Mouse (Mus musculus) ovary, postnatal 10 days (tissue): ENCODE data around the gene Lrrc28.
"Not testable (repeated sequence)": the region's sequence is repeated elsewhere in the genome, so short reads cannot be mapped to it uniquely, and the experiment has no call there.

ENCODE experiments used
- DNase-seq: peaks from one replicate; pipeline ENCODE4 v3.0.0; 2022; ENCODE audit warnings: low spot score

The Lrrc28 gene

DNA sequence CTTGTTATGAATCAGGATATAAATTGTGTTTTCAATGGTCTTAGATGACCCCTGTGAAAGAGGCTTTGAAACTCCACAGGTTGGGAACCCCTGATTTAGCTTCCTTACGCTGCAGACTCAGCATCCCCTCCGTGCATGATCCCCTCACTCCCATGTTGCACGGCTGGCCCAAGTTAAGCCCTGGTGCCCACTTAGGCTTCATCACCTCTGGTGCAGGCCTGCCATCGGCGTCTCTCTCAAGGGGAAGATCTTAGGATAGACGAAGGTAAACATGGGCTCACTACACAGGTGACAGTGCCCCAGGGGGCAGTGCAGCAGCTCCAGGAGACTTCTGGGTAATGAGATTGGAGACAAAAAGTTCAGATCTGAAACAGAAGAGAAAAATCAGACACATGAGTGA, 115.7 kb downstream of the Lrrc28 start:
- DNase-seq, result no peak

DNA sequence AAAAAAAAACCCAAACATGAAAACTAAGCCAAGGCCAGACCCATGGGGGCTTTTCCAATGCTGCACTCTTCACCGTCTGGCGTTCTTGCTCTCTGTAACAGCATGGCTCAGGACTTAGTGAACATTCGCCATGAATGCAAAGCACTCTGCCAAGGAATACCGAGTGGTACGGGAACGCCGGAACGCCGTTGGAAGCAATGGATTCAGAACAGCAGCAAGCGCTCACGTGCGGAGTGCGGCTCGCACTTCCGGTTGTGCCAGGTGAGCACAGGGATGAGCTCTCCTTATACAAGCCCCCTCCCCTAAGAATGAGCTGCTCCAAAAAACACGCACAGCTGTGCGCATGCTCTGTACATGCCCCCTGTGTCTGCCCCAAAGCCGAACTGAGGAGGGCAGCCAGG, 116.2 kb downstream of the Lrrc28 start:
- no peak for DNase-seq

DNA sequence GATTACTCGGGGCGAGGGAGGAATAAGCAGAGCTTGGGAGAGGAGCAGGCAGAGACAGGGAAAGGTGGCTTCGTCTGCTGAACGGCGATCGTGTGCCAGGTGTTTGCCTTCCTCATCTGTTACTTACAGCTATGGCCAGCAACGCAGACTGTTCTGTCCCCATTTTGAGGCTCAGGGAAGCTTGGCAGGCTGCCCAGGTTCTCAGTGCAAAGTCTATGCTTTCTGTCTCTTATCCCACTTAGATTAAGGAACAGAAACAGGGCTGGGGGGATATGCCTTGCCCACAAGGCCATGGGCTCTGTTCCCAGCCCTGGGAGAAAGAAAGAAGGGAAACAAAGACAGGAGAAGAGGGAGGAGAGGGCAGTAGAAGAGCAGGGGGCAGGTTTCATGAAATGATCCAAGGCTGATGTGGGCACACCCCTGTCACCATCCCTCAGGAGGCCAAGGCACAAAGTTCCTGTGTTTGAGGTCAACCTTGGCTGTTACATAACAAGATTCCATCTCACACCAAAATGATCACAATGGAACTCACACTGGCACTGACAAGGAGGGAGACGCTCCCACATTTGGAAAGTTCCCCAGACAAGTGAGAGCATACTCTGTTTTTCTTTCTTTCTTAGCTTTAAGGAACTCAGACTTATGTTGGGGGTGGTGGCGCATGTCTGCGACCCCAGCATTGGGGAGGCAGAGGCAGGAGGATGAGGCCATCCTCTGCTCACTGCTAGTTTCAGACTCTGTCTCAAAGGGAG, 116.8 kb downstream of the Lrrc28 start:
- DNase-seq, result peak; percentile 31

DNA sequence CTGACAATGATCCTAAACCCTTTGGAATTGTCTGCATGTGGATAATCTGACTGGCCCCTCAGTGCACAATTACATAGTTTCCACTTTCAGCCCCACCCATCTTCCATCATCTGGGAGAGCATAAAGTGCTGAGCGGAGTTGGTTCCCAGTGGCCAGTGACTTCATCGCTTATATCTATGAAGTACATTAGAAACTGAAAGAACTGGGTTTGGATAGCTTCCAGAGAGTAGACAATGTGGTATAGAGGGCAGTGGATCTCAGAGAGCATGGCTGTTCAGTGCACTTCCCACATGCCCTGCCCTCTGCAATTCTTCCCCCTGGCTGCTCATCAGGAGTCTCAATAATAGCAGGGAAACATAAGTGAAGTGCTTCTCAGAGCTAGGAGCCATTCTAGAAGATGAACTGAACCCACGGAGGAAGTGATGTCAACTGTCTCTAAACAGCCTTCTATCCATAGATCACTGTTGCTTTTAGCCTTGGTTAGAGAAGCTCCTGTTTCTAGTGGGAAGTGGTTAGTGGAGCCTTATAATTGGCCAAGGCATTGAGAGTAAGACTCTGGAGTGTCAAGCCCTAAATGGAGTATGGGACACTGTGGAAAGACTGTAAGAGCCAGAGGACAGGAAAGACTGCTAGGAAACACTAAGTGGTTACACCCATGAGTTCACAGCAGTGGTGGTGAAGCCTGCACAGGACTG, 119.0 kb downstream of the Lrrc28 start:
- no peak for DNase-seq

- DNase-seq, result not testable (repeated sequence)
Measured at GRCm38 (mm10) chr7:67524069-67524468, 121.0 kb downstream of the Lrrc28 start.

- DNase-seq, result no peak
Measured at GRCm38 (mm10) chr7:67523400-67523799, 121.7 kb downstream of the Lrrc28 start.

DNA sequence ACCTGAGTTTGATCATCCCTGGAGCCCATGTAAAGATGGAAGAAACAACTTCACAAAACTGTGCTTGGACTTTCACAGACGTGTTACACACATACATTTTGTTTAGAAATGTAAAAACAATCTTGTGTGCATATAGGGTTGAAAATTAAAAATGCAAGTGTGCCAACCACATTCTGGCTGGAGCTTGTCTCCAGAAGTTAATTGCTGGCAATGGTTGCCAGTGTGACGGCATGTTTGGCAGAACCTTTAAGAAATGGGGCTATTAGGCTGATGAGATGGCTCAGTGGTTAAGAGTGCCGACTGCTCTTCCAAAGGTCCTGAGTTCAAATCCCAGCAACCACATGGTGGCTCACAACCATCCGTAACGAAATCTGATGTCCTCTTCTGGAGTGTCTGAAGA, 123.3 kb downstream of the Lrrc28 start:
- DNase-seq, result not testable (repeated sequence)

DNA sequence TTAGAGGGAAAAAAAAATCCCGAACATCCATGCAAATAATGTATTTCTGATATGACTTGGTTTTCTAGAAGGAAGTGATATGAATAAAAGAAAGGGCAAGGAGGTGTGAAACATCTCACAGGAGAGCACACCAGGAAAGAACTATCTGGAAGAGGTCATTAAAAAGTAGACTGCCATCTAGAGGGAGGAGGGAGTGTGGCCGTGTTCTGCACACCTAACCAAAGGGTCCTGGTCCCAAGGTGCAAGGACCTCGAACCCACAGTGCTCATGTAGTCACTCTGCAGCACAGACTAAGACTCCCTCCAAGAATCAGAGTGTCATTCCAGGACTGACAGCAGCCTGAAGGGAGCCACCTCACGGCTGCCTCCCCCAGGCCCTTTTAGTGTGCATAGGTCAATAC, 124.1 kb downstream of the Lrrc28 start:
- DNase-seq, result no peak

DNA sequence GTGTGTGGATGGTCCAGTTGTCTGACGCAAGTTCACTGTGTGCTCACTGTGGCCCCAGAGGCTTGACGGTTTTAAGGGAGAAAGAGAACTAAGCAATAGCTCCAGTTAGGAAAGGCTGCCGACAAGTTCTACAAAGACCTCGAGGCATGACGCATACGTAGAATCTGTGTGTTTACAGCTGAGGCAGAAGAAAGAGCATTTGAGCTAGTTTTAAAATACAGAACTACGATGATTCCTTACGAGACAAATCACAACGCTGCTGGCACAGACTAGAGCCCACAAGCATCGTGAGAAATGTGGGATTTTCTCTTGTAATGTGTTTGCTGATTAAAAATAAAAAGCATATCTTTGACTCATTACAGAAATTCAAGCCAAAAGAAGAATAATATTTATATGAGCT, 125.1 kb downstream of the Lrrc28 start:
- DNase-seq, result no peak

GRCm38 (mm10) chr7:67515621-67516020, 129.4 kb downstream of the Lrrc28 start:
- DNase-seq, result no peak

DNA sequence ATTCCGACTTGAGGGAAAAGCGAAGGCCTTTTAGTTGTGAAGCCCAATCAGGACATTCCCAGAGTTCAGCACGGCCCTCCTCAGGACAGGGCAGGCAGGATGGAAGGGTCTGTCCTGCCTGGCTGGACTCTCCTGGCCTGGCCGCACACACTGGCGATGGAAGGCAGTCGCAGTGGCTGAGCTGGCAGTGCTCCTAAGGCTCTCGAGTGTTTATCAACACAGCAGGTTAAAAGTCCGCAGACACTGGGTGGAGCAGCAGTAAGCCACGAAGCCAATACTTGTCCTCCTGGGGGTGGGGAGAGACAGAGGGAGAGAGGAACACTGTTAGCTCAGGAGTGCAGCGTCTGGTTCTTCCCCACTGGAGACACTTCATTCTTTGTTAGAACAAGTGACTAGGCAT, 130.2 kb downstream of the Lrrc28 start:
- DNase-seq, result no peak

- DNase-seq, result no peak
Measured at GRCm38 (mm10) chr7:67514380-67514779, 130.7 kb downstream of the Lrrc28 start.

DNA sequence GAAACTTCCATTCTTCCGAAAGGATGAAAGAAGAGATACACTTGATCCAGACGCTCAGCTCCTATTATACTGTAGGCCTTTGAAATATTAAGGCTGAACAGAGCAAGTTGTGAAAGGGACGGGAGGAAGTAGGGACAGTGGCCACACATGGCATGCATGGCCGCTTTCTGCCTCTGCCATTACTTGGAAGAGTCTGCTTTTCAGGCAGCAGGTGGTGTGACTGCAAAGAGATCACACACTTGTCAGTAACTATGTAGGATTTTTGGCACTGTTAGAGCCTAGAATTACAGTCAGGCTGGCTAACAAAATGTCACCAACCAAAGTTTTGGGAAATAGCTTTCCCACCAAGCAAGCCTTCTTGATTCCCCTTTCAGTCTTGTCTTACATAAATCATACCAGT, 131.4 kb downstream of the Lrrc28 start:
- DNase-seq, result no peak

DNA sequence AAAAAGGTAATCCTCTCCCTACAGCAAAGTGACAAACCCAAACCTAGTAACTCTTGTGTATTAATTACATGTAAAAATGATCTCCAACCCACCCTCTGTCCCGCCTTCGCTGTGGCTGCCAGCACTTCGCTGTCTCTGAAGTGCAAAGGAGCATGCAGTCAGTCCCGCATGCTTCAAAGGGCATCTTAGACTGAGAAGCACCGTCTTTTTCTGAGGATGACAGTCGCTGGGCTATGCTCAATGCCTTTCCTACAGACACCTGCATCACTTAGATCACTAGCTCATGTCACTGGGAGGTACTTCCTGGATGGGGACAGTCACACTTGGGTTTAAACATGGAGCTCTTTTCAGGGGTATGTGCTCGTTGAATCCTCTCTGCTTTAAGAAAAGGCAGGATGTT, 133.5 kb downstream of the Lrrc28 start:
- DNase-seq, result no peak

DNA sequence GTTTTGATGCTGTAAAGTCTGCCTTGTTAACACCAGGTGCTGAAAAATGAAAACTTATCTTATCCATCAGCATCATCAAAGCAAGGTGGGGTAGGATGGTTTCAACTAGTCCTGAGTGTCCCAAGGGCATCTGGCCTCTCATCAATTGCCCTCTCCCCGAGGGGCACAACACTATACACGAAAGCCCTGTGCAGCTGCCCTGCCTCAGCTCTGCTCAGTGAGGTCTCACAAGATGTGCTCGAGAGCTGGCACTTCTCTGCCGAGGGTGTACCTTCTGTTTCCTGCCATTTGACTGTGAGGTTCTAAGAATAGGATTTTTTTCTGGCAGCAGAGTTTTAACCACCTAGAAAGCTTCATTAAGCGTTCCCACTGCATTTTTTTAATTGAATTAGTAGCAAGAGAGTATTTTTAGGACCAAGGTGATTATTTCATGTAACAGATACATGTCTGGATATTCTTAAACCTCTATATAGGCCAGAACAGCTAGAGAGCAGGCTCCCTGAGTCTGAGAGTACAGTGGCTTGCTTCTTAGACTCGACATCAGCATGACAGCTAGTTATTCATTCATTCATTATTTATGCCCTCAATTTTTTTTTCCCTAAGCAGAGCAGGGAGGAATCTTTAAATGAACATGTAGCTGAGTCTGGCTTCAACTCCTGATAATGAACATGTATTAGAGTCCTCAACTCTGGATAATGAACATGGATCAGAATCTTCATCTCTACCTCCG, 141.6 kb downstream of the Lrrc28 start:
- no peak for DNase-seq

DNA sequence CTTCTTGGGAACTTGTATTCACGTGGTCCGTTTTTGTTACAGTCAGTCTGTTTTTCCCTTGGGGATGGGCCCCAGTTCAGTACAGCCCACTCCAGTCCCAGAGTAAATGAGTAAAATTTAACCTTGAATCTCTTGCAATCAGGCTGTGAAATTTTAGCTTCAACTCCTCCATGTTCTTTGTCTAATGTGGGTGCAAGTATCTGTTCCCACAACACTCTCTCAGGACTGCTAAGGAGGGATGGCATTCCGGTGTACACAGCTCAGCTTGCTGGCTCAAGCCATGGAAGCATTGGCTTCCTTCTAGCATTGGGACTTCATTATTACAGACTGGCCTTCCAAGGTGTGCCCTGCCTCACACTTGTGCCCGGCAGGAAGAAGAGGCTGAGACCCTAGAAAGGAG, 142.4 kb downstream of the Lrrc28 start:
- DNase-seq, result no peak

DNA sequence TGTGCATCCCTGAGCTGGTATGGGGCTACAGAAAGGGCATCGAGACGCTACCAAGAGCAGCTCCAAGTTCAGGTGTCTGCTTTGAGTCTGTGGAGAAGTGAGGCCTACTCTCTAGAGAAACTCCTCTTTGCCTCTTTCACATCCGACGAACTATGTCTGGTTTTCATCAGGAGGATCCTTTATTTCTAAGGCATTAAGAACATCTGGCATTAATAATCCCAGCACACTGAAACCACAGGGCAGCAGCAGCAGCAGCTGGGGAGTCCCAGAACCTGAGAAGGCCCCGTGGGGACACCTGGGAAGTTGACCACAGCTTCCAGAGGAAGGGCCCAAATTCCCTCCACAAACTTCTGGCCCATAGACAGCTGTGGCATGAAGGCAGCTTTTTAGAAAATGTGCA, 144.2 kb downstream of the Lrrc28 start:
- no peak for DNase-seq

DNA sequence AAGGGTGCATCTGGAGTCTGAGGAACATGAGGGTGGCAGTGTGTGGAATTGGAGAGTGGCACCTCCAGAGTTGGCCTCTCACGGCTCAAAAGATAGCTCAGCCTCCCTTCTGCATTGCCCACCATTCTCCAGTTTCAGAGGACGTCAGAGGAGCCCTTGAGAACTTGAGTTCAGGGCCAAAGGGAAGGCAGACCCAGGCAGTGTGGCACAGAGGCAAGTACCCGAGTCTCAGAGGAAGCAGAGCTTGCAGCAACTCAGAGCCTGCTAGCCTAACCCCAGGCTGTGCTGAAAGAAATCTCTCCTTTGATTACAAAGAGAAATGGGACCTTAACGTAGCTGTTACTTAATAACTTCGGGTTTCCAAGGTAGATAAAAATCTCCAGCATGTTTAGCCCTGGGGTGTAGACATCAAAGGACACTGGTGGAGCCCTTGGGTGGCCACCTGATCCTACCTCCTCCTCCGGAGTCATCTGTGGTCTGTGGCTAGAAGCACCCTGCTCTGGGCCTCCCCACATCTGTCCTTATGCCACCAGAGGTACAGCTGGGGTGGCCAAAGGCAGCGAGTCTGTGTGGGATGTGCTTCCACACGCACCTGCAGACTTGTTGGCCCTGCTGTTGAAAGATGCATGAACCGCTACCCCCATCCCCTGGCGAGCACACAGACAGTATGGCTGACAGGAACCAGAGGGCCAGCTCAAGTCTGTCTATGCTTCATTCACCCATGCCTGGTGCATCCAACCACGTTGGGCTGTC, 144.8 kb downstream of the Lrrc28 start:
- no peak for DNase-seq

DNA sequence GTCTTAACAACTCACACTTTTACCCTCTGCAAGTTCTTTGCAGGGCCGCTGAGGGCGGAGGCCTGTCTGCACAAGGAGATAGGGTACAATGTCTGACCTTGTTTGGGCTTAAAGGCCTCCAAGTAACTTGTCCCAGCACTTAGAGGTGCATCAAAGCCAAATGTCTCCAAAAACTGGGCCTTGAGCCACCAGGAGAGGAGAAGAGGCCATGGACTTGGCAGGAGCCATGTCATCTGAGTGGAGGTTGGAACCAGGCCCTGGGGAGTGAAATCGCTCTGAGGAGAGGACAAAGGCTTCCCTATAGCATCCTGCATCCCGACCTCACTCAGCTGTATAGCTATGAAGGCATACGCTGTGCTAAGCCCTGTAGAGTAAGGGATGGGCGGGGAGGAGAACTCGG, 145.6 kb downstream of the Lrrc28 start:
- DNase-seq, result no peak

DNA sequence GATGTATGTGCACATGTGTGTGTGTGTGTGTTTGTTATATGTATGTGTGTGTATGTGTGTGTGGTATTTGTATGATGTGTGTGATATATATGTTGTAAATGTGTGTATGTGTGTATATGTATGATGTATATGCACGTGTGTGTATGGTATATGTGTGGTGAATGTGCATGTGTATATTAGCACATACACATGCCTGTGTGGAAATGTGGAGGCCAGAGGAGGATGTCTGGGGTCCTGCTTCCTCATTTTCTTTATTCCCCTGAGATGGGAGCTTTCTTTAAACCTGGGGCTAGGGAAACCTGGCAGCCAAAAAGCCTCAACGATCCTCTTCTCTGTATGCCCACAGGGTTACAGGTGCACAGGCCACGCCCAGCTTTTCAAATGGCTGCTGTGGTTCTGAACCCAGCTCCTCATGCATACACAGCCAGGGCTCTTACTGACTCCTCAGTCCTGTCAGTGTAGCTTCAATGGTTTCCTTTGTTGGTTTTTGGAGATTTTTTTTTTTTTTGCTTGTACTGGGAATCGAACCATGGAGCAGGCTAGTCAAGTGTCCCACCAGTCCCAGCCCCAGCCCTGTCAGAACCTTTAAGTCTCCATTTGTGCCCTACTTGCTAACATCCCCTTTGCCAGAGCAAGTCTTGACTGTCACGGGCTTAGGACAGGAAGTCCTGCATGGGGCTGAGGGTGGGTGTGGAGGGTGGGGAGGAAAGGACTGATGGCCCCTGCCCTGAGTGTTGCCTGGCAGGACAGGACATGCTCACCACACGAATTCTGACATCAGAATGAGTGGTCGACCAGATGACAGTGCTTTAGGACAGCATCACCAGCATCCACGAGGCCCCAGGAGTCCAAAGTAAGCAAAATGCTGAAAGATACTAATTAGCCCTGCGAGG, 151.0 kb downstream of the Lrrc28 start:
- DNase-seq, result no peak

DNA sequence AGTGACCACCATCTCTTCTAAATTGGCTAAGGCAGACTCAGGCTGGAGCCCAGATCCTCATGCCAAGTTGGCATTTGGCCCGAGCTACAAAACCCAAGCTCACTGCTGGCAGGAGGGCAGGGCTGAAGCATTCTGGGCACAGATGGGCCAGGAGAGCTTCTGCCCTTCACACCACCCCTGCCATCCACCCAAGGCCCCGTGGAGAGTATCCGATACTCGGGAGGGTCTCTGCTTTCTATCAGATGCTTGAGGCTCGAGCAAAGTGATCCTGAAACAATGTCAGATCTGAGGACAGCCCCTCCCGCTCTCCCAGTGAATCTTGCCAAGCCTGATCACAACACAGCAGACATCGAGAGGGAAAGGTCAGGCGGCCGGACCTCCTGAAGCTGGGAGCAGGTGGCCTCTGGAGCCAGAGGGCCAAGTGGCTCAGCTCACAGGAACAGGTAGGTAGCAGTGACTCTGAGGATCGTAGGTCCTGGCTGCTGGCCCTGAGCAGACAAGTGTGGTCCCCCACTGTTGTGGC, 157.1 kb downstream of the Lrrc28 start:
- no peak for DNase-seq
